Mouse (Mus musculus): ENCODE results near the gene Ppp1r21. TPM values are rescaled to one million over a fixed set of nuclear protein-coding genes. Genes with fewer than 3 reads are reported as not detected.

Gene Ppp1r21
- total RNA-seq, 1 experiment = 24.8 TPM

DNA sequence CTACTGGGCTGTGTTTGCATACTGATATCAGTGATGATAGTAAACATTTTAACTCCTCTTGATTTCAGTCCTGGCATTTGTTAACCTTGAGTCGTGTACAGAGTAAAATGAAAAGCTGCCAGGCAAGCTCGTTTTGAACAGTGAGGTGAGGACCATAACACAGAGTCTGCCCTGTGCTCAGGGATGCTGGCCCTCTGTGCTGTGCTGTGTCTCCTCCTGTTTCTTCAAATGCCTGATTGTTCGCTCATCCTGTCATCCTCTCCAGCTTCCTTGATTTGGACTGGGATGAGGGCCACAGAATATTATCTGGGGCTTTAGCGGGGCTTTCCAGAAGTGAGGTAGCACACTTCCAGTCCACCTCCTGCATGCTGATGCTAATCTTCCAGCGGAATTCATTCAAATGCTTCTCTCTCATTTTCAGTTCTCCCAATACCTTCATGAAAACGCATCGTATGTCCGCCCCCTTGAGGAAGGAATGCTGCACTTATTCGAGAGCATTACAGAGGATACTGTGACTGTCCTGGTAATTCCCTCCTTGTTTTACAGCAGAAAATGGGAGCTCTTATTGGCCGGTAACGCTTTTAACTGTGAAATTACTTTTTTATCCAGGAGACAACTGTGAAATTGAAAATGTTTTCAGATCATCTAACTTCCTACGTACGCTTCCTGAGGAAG, 28.4 kb downstream of the Ppp1r21 start:
- Histone ChIP-seq H3K27ac (ENCODE audit: insufficient read depth, low read depth, low read length, poor library complexity, severe bottlenecking) (no peak overlapping the region), H3K4me1 (ENCODE audit: control insufficient read depth in 2 of 2, insufficient read depth in 2 of 2, low read length in 2 of 2, poor library complexity in 1 of 2) (peaks cover 0 to 5% of the 10 kb centered on the region in 2 experiments; a peak in 2 of 4 replicates), H3K4me3 (ENCODE audit: insufficient read depth in 1 of 2, low read depth in 1 of 2, low read length in 2 of 2, poor library complexity in 1 of 2, severe bottlenecking in 1 of 2) (no peak overlapping the region), H3K9ac (ENCODE audit: insufficient read depth, low read depth, low read length, poor library complexity, severe bottlenecking) (no peak overlapping the region), H3K9me3 (ENCODE audit: control insufficient read depth, insufficient read depth, low read depth, low read length) (no peaks in the 10 kb centered on the region), H3K36me3 (ENCODE audit: control insufficient read depth, insufficient read depth, low read length, poor library complexity, severe bottlenecking) (peaks cover 6% of the 10 kb centered on the region)
- TF ChIP-seq ZNF384 (IDR thresholded peaks at IDR 0.05; ENCODE audit: low read depth, low read length) = no peak
- TF ChIP-seq HCFC1 (IDR thresholded peaks at IDR 0.05; ENCODE audit: borderline replicate concordance, insufficient read depth, low read length) = no peak
- no peak for TF ChIP-seq MAFK (IDR thresholded peaks at IDR 0.05; ENCODE audit: insufficient read depth, low read depth, low read length)
- TF ChIP-seq CHD2 (IDR thresholded peaks at IDR 0.05; ENCODE audit: low read depth, low read length) = no peak
- no peak; the same call in 1 of the 2 replicates for TF ChIP-seq ZC3H11A (IDR thresholded peaks at IDR 0.05; ENCODE audit: borderline replicate concordance, low read depth, low read length)
- in situ Hi-C loops (cut with MboI; ENCODE audit: low sequenced_read_pairs in 2 of 2, unreplicated experiment in 2 of 2) = no loop called here
- DNase-seq (ENCODE audit: low read depth, low spot score) = peak; percentile 74

DNA sequence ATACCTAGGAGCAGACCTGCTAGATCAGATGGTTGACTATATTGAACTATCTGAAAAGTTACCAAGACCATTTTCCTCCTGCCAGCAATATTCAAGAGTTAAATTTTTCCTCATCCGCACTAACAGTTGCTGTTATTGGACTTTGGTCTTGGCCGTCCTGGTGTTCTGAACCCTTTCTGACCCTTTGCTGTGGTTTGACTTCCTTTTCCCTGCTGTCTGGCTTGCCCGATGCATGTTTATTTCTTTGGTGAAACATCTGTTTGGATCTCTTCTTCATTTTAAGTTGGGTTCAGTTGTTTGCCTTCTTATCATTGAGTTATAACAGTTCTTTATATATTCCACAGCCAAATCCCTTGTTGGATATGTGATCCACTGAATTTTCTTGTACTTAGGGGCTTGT, 33.7 kb downstream of the Ppp1r21 start:
- H3K9ac ChIP-seq (ENCODE audit: insufficient read depth, low read depth, low read length, poor library complexity, severe bottlenecking) = no peak overlapping the region
- H3K4me3 ChIP-seq (ENCODE audit: insufficient read depth in 1 of 2, low read depth in 1 of 2, low read length in 2 of 2, poor library complexity in 1 of 2, severe bottlenecking in 1 of 2) = no peak overlapping the region
- in situ Hi-C loops (cut with MboI; ENCODE audit: low sequenced_read_pairs in 2 of 2, unreplicated experiment in 2 of 2) = no loop called here
- no peak for DNase-seq (ENCODE audit: low read depth, low spot score)
- H3K27ac ChIP-seq (ENCODE audit: insufficient read depth, low read depth, low read length, poor library complexity, severe bottlenecking) = no peak overlapping the region
- no peaks in the 10 kb centered on the region for H3K4me1 ChIP-seq (ENCODE audit: control insufficient read depth in 2 of 2, insufficient read depth in 2 of 2, low read length in 2 of 2, poor library complexity in 1 of 2)
- H3K9me3 ChIP-seq (ENCODE audit: control insufficient read depth, insufficient read depth, low read depth, low read length) = no peaks in the 10 kb centered on the region
- TF ChIP-seq MAFK (IDR thresholded peaks at IDR 0.05; ENCODE audit: insufficient read depth, low read depth, low read length) (no peak), CHD2 (IDR thresholded peaks at IDR 0.05; ENCODE audit: low read depth, low read length) (no peak), ZNF384 (IDR thresholded peaks at IDR 0.05; ENCODE audit: low read depth, low read length) (no peak), ZC3H11A (IDR thresholded peaks at IDR 0.05; ENCODE audit: borderline replicate concordance, low read depth, low read length) (no peak), HCFC1 (IDR thresholded peaks at IDR 0.05; ENCODE audit: borderline replicate concordance, insufficient read depth, low read length) (no peak)
- H3K36me3 ChIP-seq (ENCODE audit: control insufficient read depth, insufficient read depth, low read length, poor library complexity, severe bottlenecking) = peaks cover 10% of the 10 kb centered on the region

DNA sequence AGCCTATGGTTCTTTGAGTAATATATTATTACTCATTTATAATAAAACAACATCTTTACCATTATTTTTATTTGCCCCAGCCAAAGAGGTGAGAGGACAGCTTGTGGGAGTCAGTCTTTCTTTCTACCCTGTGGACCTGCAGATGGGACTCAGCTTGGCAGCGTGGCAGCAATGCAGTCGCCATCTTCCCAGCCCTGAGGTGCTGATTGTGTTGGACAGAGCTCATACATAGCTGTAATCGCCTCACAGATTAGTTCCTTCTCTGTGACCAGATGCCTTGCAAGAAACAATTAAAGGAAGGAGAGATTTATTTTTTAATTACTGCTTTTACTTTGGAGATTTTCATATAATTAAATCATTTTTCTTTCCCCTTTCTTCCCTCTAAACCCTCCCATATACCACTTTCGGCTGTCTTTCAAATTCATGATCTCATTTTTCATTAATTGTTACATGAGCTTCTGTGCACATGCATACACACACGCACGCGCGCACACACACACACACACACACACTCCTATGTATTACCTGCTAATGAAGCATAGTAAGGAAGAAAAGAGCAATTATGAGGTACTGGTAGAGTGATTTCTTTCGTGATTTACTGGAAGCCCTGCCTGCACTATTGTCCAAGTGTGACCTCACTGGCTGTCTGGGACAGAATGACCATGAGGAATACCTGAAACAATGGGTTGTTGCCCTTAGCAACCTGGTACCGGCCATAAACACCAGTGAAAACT, 40.1 kb downstream of the Ppp1r21 start:
- Histone ChIP-seq H3K4me1 (ENCODE audit: control insufficient read depth in 2 of 2, insufficient read depth in 2 of 2, low read length in 2 of 2, poor library complexity in 1 of 2) (peaks cover 0 to 2% of the 10 kb centered on the region in 2 experiments; a peak in 1 of 4 replicates), H3K9me3 (ENCODE audit: control insufficient read depth, insufficient read depth, low read depth, low read length) (no peaks in the 10 kb centered on the region), H3K36me3 (ENCODE audit: control insufficient read depth, insufficient read depth, low read length, poor library complexity, severe bottlenecking) (peaks cover 6% of the 10 kb centered on the region), H3K4me3 (ENCODE audit: insufficient read depth in 1 of 2, low read depth in 1 of 2, low read length in 2 of 2, poor library complexity in 1 of 2, severe bottlenecking in 1 of 2) (no peak overlapping the region), H3K9ac (ENCODE audit: insufficient read depth, low read depth, low read length, poor library complexity, severe bottlenecking) (no peak overlapping the region), H3K27ac (ENCODE audit: insufficient read depth, low read depth, low read length, poor library complexity, severe bottlenecking) (no peak overlapping the region)
- DNase-seq (ENCODE audit: low read depth, low spot score) = no peak
- TF ChIP-seq CHD2 (IDR thresholded peaks at IDR 0.05; ENCODE audit: low read depth, low read length) (no peak), HCFC1 (IDR thresholded peaks at IDR 0.05; ENCODE audit: borderline replicate concordance, insufficient read depth, low read length) (no peak), ZNF384 (IDR thresholded peaks at IDR 0.05; ENCODE audit: low read depth, low read length) (no peak), MAFK (IDR thresholded peaks at IDR 0.05; ENCODE audit: insufficient read depth, low read depth, low read length) (no peak), ZC3H11A (IDR thresholded peaks at IDR 0.05; ENCODE audit: borderline replicate concordance, low read depth, low read length) (no peak)
- in situ Hi-C loops (cut with MboI; ENCODE audit: low sequenced_read_pairs in 2 of 2, unreplicated experiment in 2 of 2) = no loop called here

DNA sequence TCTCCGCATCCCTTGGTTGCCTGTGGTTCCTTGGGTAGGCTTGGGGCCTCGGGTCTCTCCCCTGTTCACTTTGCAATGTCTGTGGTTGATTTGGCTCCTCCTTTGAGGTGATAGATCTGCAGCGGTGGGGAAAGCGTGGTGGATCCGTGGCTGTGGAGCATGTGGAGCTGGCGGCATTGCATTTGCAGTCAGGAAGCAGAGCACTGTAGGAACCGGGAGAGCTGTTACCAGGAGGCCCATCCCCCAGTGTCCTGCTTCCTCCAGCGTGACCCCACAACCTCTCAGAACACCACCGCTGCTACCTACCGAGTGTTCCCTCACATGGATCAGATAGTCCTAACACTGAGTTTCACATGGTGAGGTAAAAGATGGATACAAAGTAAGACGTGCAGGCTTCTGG, 40.9 kb downstream of the Ppp1r21 start:
- TF ChIP-seq ZC3H11A (IDR thresholded peaks at IDR 0.05; ENCODE audit: borderline replicate concordance, low read depth, low read length) (no peak), ZNF384 (IDR thresholded peaks at IDR 0.05; ENCODE audit: low read depth, low read length) (no peak), HCFC1 (IDR thresholded peaks at IDR 0.05; ENCODE audit: borderline replicate concordance, insufficient read depth, low read length) (no peak)
- Histone ChIP-seq H3K36me3 (ENCODE audit: control insufficient read depth, insufficient read depth, low read length, poor library complexity, severe bottlenecking) (peaks cover 6% of the 10 kb centered on the region), H3K4me1 (ENCODE audit: control insufficient read depth in 2 of 2, insufficient read depth in 2 of 2, low read length in 2 of 2, poor library complexity in 1 of 2) (peaks cover 0 to 2% of the 10 kb centered on the region in 2 experiments; a peak in 1 of 4 replicates), H3K9me3 (ENCODE audit: control insufficient read depth, insufficient read depth, low read depth, low read length) (no peaks in the 10 kb centered on the region), H3K9ac (ENCODE audit: insufficient read depth, low read depth, low read length, poor library complexity, severe bottlenecking) (peak overlapping the region; percentile 68), H3K27ac (ENCODE audit: insufficient read depth, low read depth, low read length, poor library complexity, severe bottlenecking) (no peak overlapping the region), H3K4me3 (ENCODE audit: insufficient read depth in 1 of 2, low read depth in 1 of 2, low read length in 2 of 2, poor library complexity in 1 of 2, severe bottlenecking in 1 of 2) (peak overlapping the region; percentile 30 to 49; a peak in 2 of 4 replicates)
- DNase-seq (ENCODE audit: low read depth, low spot score) = no peak
- in situ Hi-C loops (cut with MboI; ENCODE audit: low sequenced_read_pairs in 2 of 2, unreplicated experiment in 2 of 2) = no loop called here
